Mouse (Mus musculus): ENCODE data around the gene Slc35c2. TPM values are rescaled to one million over a fixed set of nuclear protein-coding genes. Genes with fewer than 3 reads are reported as not detected.

Slc35c2 gene
- total RNA-seq, 2 experiments from 2014 or later, result 5.2 to 18.0 TPM

DNA sequence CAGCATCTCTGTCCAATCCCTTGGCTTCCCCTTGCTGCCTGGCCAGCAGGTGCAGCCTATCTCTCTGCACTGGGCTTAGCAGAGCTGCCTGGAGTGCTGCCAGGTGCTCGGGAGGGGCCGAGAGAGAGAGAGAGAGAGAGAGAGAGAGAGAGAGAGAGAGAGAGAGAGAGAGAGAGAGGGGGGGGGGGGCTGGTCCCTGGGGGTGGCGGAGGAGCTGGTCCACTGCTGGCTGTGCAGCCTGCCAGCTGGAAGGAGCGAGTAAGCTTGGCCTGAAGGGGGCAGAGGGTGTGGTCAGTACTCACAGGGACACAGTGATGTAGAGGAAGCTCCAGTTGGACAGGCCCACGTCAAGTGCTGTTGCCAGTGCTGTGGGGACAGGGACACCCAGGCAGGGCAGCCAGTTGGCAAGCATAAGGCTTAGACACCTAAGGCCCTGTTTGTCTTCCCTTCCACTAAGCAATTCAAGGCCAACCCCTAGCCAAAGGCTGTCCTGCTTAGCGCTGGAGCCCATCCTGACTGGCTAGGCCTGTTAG lies 5.8 kb downstream of the Slc35c2 start:
- ATAC-seq (replicated peaks; ENCODE audit: low FRiP score, poor library complexity, severe bottlenecking), result no peak

GRCm38 (mm10) chr2:165279351-165279750 lies 8.3 kb downstream of the Slc35c2 start:
- ATAC-seq (replicated peaks; ENCODE audit: low FRiP score, poor library complexity, severe bottlenecking), result no peak

GRCm38 (mm10) chr2:165277188-165277740 lies 10.4 kb downstream of the Slc35c2 start:
- no peak for ATAC-seq (replicated peaks; ENCODE audit: low FRiP score, poor library complexity, severe bottlenecking)

DNA sequence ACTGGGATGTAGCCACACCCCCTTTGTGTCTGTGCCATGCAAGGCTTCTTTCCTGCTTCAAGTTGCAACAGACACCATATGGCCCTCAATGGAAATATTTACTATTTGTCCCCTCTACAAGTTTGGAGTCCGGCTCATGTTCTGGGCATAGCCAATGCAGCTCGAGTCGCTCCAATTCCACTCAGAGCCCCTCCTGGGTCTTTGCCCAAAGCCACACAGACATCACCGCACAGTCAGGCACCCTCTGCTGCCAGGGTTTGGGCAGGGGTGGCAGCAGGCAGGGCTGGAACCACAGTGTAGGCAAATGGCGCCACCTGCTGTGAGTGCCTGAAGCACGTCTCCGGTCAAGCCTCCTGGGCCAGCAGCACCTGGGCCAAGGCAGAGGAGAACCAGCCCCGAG lies 11.8 kb downstream of the Slc35c2 start:
- no peak for ATAC-seq (replicated peaks; ENCODE audit: low FRiP score, poor library complexity, severe bottlenecking)

GRCm38 (mm10) chr2:165275124-165275640 lies 12.5 kb downstream of the Slc35c2 start:
- ATAC-seq (replicated peaks; ENCODE audit: low FRiP score, poor library complexity, severe bottlenecking), result no peak

- ATAC-seq (replicated peaks; ENCODE audit: low FRiP score, poor library complexity, severe bottlenecking), result no peak
Measured at GRCm38 (mm10) chr2:165273589-165273988, 14.1 kb downstream of the Slc35c2 start.

DNA sequence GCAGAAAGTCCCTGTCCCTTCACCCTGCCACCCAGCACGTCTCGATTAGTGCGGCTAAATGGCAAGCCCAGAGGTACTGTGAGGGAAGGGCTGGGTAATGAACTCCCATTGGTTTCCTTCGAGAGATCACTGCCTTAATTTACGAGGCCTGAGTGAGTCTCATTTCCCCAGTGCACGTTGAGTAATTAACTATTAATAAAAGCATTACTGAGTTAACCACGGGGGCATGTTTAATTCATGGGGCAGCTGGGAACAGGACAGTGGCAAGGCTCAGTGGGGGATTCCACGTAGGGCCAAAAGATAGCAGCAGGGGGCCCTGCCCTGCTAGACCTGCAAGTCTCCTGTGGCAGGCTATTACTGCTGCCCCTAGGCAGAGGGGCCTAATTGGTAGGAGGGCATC lies 16.3 kb downstream of the Slc35c2 start:
- ATAC-seq (replicated peaks; ENCODE audit: low FRiP score, poor library complexity, severe bottlenecking), result no peak

- no peak for ATAC-seq (replicated peaks; ENCODE audit: low FRiP score, poor library complexity, severe bottlenecking)
Measured at GRCm38 (mm10) chr2:165270858-165271257, 16.8 kb downstream of the Slc35c2 start.

- ATAC-seq (replicated peaks; ENCODE audit: low FRiP score, poor library complexity, severe bottlenecking), result no peak
Measured at GRCm38 (mm10) chr2:165266739-165267138, 20.9 kb downstream of the Slc35c2 start.

GRCm38 (mm10) chr2:165263861-165264260 lies 23.8 kb downstream of the Slc35c2 start:
- ATAC-seq (replicated peaks; ENCODE audit: low FRiP score, poor library complexity, severe bottlenecking), result no peak

DNA sequence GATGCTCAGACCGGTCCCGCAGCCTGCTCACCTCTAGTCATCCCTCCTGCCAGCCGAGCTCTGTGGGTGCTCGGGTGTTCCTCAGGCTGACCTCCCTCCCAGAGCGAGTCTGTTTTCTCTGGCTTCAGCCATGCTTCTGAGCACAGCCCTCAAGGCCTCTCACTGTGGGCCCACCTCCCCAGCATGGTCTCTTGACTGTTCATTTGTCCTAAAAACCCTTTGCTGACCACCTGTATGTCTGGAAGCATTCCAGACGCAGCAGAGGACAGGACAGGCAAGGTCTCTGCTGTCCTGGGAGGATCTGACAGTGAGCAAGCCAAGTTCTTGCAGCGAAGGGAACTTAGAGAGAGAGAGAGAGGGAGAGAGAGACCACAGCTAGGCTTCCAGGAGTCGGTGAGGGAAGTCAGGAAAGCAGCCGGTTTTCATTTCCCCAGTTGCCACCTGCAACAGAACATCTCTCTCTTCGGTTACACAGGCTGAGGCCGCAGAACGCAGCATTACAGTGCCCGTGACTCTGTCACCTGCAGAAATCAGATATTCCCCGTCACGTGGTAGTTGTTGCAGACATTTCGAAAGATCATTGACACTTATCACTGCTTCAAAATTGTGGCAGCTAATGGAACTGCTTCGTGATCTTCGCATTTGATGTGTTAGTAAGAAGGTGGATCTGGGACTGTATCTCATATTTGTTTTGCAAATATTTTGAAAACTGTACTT lies 25.2 kb downstream of the Slc35c2 start:
- no peak for ATAC-seq (replicated peaks; ENCODE audit: low FRiP score, poor library complexity, severe bottlenecking)

- no peak for ATAC-seq (replicated peaks; ENCODE audit: low FRiP score, poor library complexity, severe bottlenecking)
Measured at GRCm38 (mm10) chr2:165259859-165260258, 27.8 kb downstream of the Slc35c2 start.

DNA sequence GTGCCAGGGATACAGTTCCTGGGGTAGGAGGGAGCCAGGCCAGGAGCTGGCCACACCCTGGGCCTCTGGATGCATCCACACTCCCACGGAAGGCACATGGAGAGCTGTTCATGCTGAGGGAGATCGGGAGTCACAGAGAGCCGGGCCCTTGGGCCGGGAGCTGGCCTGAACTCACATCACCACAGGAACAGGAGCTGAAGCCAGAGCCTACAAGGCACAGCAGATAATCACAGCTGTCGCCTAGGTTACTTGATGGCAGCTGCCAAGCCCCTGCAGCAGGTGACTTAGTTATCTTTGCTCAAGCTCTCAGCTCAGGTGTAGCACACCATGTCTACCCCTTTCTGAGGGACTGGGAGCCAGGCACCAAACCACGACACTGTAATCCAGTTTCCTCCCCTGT lies 29.3 kb downstream of the Slc35c2 start:
- ATAC-seq (replicated peaks; ENCODE audit: low FRiP score, poor library complexity, severe bottlenecking), result no peak

GRCm38 (mm10) chr2:165257151-165257834 lies 30.4 kb downstream of the Slc35c2 start:
- ATAC-seq (replicated peaks; ENCODE audit: low FRiP score, poor library complexity, severe bottlenecking), result no peak

GRCm38 (mm10) chr2:165256213-165256612 lies 31.5 kb downstream of the Slc35c2 start:
- no peak for ATAC-seq (replicated peaks; ENCODE audit: low FRiP score, poor library complexity, severe bottlenecking)

GRCm38 (mm10) chr2:165253867-165254266 lies 33.8 kb downstream of the Slc35c2 start:
- no peak for ATAC-seq (replicated peaks; ENCODE audit: low FRiP score, poor library complexity, severe bottlenecking)

- no peak for ATAC-seq (replicated peaks; ENCODE audit: low FRiP score, poor library complexity, severe bottlenecking)
Measured at GRCm38 (mm10) chr2:165253269-165253668, 34.4 kb downstream of the Slc35c2 start.

DNA sequence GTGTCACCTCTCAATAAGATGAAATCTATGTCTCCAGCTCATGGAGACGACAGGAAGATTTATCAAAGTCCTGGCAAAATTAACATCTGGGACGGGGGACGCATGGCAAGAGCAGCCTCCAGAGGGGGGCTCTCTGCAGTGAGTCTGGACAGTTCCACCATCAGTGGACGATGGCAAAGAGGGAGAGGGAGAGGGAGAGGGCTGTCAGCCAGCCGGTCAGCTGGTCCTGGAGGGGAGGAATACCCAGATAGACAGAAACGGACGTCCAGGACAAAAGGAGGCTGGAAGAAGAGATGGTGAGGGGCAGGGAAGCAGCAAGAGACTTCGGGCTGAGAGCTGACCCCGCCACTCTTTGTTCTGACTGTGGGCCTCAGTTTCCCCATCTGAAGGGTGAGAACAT lies 34.9 kb downstream of the Slc35c2 start:
- no peak for ATAC-seq (replicated peaks; ENCODE audit: low FRiP score, poor library complexity, severe bottlenecking)

- no peak for ATAC-seq (replicated peaks; ENCODE audit: low FRiP score, poor library complexity, severe bottlenecking)
Measured at GRCm38 (mm10) chr2:165252381-165252780, 35.3 kb downstream of the Slc35c2 start.

GRCm38 (mm10) chr2:165250903-165251302 lies 36.8 kb downstream of the Slc35c2 start:
- no peak for ATAC-seq (replicated peaks; ENCODE audit: low FRiP score, poor library complexity, severe bottlenecking)

GRCm38 (mm10) chr2:165248967-165249366 lies 38.7 kb downstream of the Slc35c2 start:
- ATAC-seq (replicated peaks; ENCODE audit: low FRiP score, poor library complexity, severe bottlenecking), result no peak
